Mouse (Mus musculus) midbrain, embryonic 11.5 days (tissue): ENCODE results near the gene Fgd5. TPM values are rescaled to one million over a fixed set of nuclear protein-coding genes. Genes with fewer than 3 reads are reported as not detected.
"Not testable (repeated sequence)": the region's sequence is repeated elsewhere in the genome, so short reads cannot be mapped to it uniquely, and the experiment has no call there.

Experiments
- ATAC-seq: fragments of 200-750 bp; cut with Nextera tagmentation; 2 replicates; pipeline ENCODE4 v1.8.0; 2017; ENCODE audit warnings: moderate TSS enrichment, moderate library complexity; ENCODE audit not compliant: low FRiP score
- DNase-seq: peaks from one replicate; pipeline ENCODE4 v3.0.0; 2015; ENCODE audit warnings: low spot score; ENCODE audit errors: missing footprints
- H3K27ac ChIP-seq: fragments of 300-500 bp; sonication (generic); 2 replicates; pipeline ENCODE4 v1.5.1; 2014; ENCODE audit warnings: low read depth, low read length
- H3K27me3 ChIP-seq: fragments of 300-500 bp; sonication (generic); 2 replicates; pipeline ENCODE4 v1.6.1; 2014; ENCODE audit warnings: mild to moderate bottlenecking, low read length, moderate library complexity, mixed read lengths; ENCODE audit not compliant: control insufficient read depth, insufficient read depth
- H3K36me3 ChIP-seq: fragments of 300-500 bp; sonication (generic); 2 replicates; pipeline ENCODE4 v1.6.1; 2014; ENCODE audit warnings: mild to moderate bottlenecking, low read length, moderate library complexity, mixed read lengths; ENCODE audit not compliant: control insufficient read depth, insufficient read depth
- H3K4me1 ChIP-seq: fragments of 300-500 bp; sonication (generic); 2 replicates; pipeline ENCODE4 v1.6.1; 2014; ENCODE audit warnings: low read length; ENCODE audit not compliant: control insufficient read depth, insufficient read depth
- H3K4me2 ChIP-seq: fragments of 300-500 bp; sonication (generic); 2 replicates; pipeline ENCODE4 v1.6.1; 2014; ENCODE audit warnings: mild to moderate bottlenecking, moderate library complexity
- H3K4me3 ChIP-seq: fragments of 300-500 bp; sonication (generic); 2 replicates; pipeline ENCODE4 v1.5.1; 2014; ENCODE audit warnings: low read depth, low read length
- H3K9ac ChIP-seq: fragments of 300-500 bp; sonication (generic); 2 replicates; pipeline ENCODE4 v1.6.1; 2014; ENCODE audit warnings: low read length
- H3K9me3 ChIP-seq: fragments of 300-500 bp; sonication (generic); 2 replicates; pipeline ENCODE4 v1.6.1; 2016; ENCODE audit warnings: low read length; ENCODE audit not compliant: control insufficient read depth
- WGBS: fragments of 180-500 bp; shearing (Covaris S2); extraction: QIAGEN DNeasy Blood & Tissue Kit; methylation state at CpG from one replicate; pipeline ENCODE4 v1.1.7; 2014; 5-methylcytosine and 5-hydroxymethylcytosine counted together
- polyA plus RNA-seq: library from polyadenylated mRNA; unstranded; fragments of >200 nt; fragmentation: Nextera tagmentation; extraction: Ambion mirVana; gene quantifications from 2 replicates; pipeline ENCODE4 v1.2.1, GENCODE M21; 2014

Fgd5 gene
- polyA plus RNA-seq, 1 experiment from 2014 or later, result 3.5 TPM

- Histone ChIP-seq H3K27me3 (no peaks in the 10 kb centered on the region), H3K9ac (no peak overlapping the region), H3K4me3 (no peak overlapping the region), H3K36me3 (no peaks in the 10 kb centered on the region), H3K4me2 (no peak overlapping the region), H3K27ac (no peak overlapping the region), H3K9me3 (no peaks in the 10 kb centered on the region), H3K4me1 (no peaks in the 10 kb centered on the region)
- DNase-seq, result no peak
- 54% methylated on average over 15 of the region's 15 CpGs for WGBS
- no peak for ATAC-seq
Measured at GRCm38 (mm10) chr6:92071121-92071839, 92.6 kb downstream of the Fgd5 start.

- ATAC-seq, result no peak
- 85% methylated on average over 2 of the region's 2 CpGs for WGBS
- no peaks in the 10 kb centered on the region for H3K9me3 ChIP-seq
Measured at GRCm38 (mm10) chr6:92080730-92081129, 102.1 kb downstream of the Fgd5 start.

GRCm38 (mm10) chr6:92082756-92083155 lies 104.1 kb downstream of the Fgd5 start:
- Histone ChIP-seq H3K36me3 (no peaks in the 10 kb centered on the region), H3K9me3 (no peaks in the 10 kb centered on the region), H3K4me3 (no peak overlapping the region), H3K27ac (no peak overlapping the region), H3K4me1 (no peaks in the 10 kb centered on the region), H3K27me3 (no peaks in the 10 kb centered on the region), H3K4me2 (no peak overlapping the region), H3K9ac (no peak overlapping the region)
- ATAC-seq (no peak), DNase-seq (no peak)
- WGBS, result 89% methylated on average over 4 of the region's 4 CpGs

More at GRCm38 (mm10) chr6:92080730-92081129, 102.1 kb downstream of the Fgd5 start:
- H3K4me3 ChIP-seq, result no peak overlapping the region
- no peaks in the 10 kb centered on the region for H3K36me3 ChIP-seq
- H3K9ac ChIP-seq, result no peak overlapping the region
- DNase-seq, result no peak
- no peaks in the 10 kb centered on the region for H3K27me3 ChIP-seq
- no peaks in the 10 kb centered on the region for H3K4me1 ChIP-seq
- H3K4me2 ChIP-seq, result no peak overlapping the region
- no peak overlapping the region for H3K27ac ChIP-seq

- no peak overlapping the region for H3K9ac ChIP-seq
- no peak overlapping the region for H3K4me3 ChIP-seq
- H3K27ac ChIP-seq, result no peak overlapping the region
- peaks cover under 1% of the 10 kb centered on the region; the same call in 1 of the 2 replicates for H3K4me1 ChIP-seq
- ATAC-seq (no peak), DNase-seq (no peak)
- H3K27me3 ChIP-seq, result no peaks in the 10 kb centered on the region
- H3K36me3 ChIP-seq, result no peaks in the 10 kb centered on the region
- WGBS, result 81% methylated on average over 3 of the region's 3 CpGs
- no peaks in the 10 kb centered on the region for H3K9me3 ChIP-seq
- no peak overlapping the region for H3K4me2 ChIP-seq
Measured at GRCm38 (mm10) chr6:92084932-92085331, 106.3 kb downstream of the Fgd5 start.

- H3K4me2 ChIP-seq, H3K27ac ChIP-seq, H3K4me3 ChIP-seq, H3K36me3 ChIP-seq, DNase-seq, H3K9me3 ChIP-seq, H3K27me3 ChIP-seq, H3K9ac ChIP-seq, ATAC-seq: not testable (repeated sequence)
- 84% methylated on average over 7 of the region's 7 CpGs for WGBS
- H3K4me1 ChIP-seq, result peaks cover 19% of the 10 kb centered on the region
Measured at GRCm38 (mm10) chr6:92089141-92089540, 110.5 kb downstream of the Fgd5 start.

GRCm38 (mm10) chr6:92089982-92090381 lies 111.3 kb downstream of the Fgd5 start:
- Histone ChIP-seq H3K9me3 (no peaks in the 10 kb centered on the region), H3K27me3 (no peaks in the 10 kb centered on the region), H3K4me3 (no peak overlapping the region; the same call in 1 of the 2 replicates), H3K9ac (0 out of 2 replicates have a peak overlapping the region, but pooled peaks have one; percentile 98), H3K4me2 (peak overlapping the region; percentile 74), H3K4me1 (peaks cover 19% of the 10 kb centered on the region), H3K27ac (no peak overlapping the region), H3K36me3 (no peaks in the 10 kb centered on the region)
- no peak for DNase-seq
- no peak for ATAC-seq
- WGBS, result 93% methylated on average over 4 of the region's 4 CpGs

- Histone ChIP-seq H3K27me3 (no peaks in the 10 kb centered on the region), H3K4me3 (peak overlapping the region; percentile 99), H3K9ac (peak overlapping the region; percentile 98), H3K9me3 (no peaks in the 10 kb centered on the region), H3K4me1 (peaks cover 19% of the 10 kb centered on the region), H3K36me3 (no peaks in the 10 kb centered on the region), H3K4me2 (peak overlapping the region; percentile 74), H3K27ac (peak overlapping the region; percentile 99)
- DNase-seq (peak; percentile 84), ATAC-seq (no peak)
- WGBS, result under 1% methylated on average over 4 of the region's 4 CpGs
Measured at GRCm38 (mm10) chr6:92090497-92090896, 111.8 kb downstream of the Fgd5 start.

- H3K4me3 ChIP-seq, result peak within 1 kb of the TSS; percentile 99
- peak; percentile 97 for DNase-seq
- under 1% methylated on average over 45 of the region's 58 CpGs for WGBS
- peak within 1 kb of the TSS; percentile 98 for H3K9ac ChIP-seq
- H3K4me1 ChIP-seq, result peaks cover 19% of the 10 kb centered on the region
- peak; percentile 63 for ATAC-seq
- H3K36me3 ChIP-seq, result no peaks in the 10 kb centered on the region
- H3K27ac ChIP-seq, result peak within 1 kb of the TSS; percentile 99
- no peaks in the 10 kb centered on the region for H3K27me3 ChIP-seq
- H3K9me3 ChIP-seq, result no peaks in the 10 kb centered on the region
- peak within 1 kb of the TSS; percentile 74 for H3K4me2 ChIP-seq
Measured at GRCm38 (mm10) chr6:92091130-92091591, 112.5 kb downstream of the Fgd5 start, which contains the start of gene Nr2c2. Nr2c2 (plus strand) TSS chr6:92091390.

GRCm38 (mm10) chr6:92091767-92092489 lies 113.2 kb downstream of the Fgd5 start:
- Histone ChIP-seq H3K9ac (peak overlapping the region; percentile 98), H3K36me3 (no peaks in the 10 kb centered on the region), H3K27ac (peak overlapping the region; percentile 99), H3K27me3 (no peaks in the 10 kb centered on the region), H3K4me1 (peaks cover 19% of the 10 kb centered on the region), H3K4me3 (peak overlapping the region; percentile 99), H3K4me2 (peak overlapping the region; percentile 74), H3K9me3 (no peaks in the 10 kb centered on the region)
- under 1% methylated on average over 53 of the region's 81 CpGs for WGBS
- ATAC-seq (peak; percentile 99), DNase-seq (peak; percentile 100)
